Comparison of ENCODE assay signal across 8 mouse cellular contexts in the genomic region with DNA sequence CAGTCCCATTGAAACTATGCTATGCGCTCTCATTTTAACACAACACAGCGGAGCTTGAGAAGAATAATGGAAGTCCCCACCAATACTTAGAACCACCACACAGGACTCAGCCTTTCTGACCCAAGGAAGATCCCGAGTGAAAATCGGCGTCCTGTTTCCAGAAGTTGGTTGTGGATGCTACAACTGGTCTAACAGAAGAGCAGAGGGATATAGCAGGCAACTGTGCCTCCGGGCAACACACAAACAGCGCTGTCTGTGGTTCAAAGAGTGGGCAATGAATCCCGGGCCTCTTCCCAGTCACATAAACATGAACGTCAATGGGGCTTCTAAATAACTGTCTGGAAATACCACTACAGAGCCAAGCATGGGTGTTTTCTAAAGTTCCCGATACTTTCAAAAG. TPM values are rescaled to one million over a fixed set of nuclear protein-coding genes. Genes with fewer than 3 reads are reported as not detected.
DNase-seq lines count a peak whose midpoint lies in the region; ATAC-seq and TF ChIP-seq lines count a peak whose summit lies in the region.

No protein-coding gene starts in this region.

- no peak for TF ChIP-seq CTCF in left cerebral cortex, adult 2 months (IDR thresholded peaks at IDR 0.05)
- TF ChIP-seq CTCF in hindbrain, postnatal 0 days (IDR thresholded peaks at IDR 0.05; ENCODE audit: low read depth) = no peak

- WGBS in embryonic facial prominence, embryonic 10.5 days = 21% methylated on average over 10 of the region's 10 CpGs
- WGBS in hindbrain, postnatal 0 days = 16% methylated on average over 10 of the region's 10 CpGs

- no peaks in the 10 kb centered on the region for H3K36me3 ChIP-seq in embryonic facial prominence, embryonic 10.5 days (replicated peaks)
- no peaks in the 10 kb centered on the region for H3K36me3 ChIP-seq in hindbrain, postnatal 0 days (ENCODE audit: insufficient read depth, low read length)

- H3K27me3 ChIP-seq in embryonic facial prominence, embryonic 10.5 days (replicated peaks; ENCODE audit: low read depth, poor library complexity, severe bottlenecking) = peaks cover 55% of the 10 kb centered on the region
- no peaks in the 10 kb centered on the region for H3K27me3 ChIP-seq in hindbrain, postnatal 0 days (ENCODE audit: insufficient read depth, low read length)

- intact Hi-C loops in left cerebral cortex, adult 2 months (cut with DNase I) = no loop called here
- intact Hi-C loops in left cerebral cortex, postnatal 36 days (cut with DNase I) = no loop called here

- DNase-seq in left cerebral cortex, adult 2 months (ENCODE audit: extremely low spot score in 1 of 2, low spot score in 2 of 2) = no peak
- DNase-seq in left cerebral cortex, postnatal 36 days (ENCODE audit: low spot score in 2 of 2) = no peak
- DNase-seq in embryonic facial prominence, embryonic 10.5 days (ENCODE audit: low spot score) = no peak
- DNase-seq in hindbrain, postnatal 0 days (ENCODE audit: low spot score) = peak; percentile 38
- DNase-seq in adrenal gland, adult 8-10 months = no peak
- DNase-seq in right cerebral cortex, postnatal 4 days = no peak
- no peak for DNase-seq in testis, postnatal 10 days (ENCODE audit: low spot score)

- H3K9me3 ChIP-seq in embryonic facial prominence, embryonic 10.5 days = no peaks in the 10 kb centered on the region
- H3K9me3 ChIP-seq in hindbrain, postnatal 0 days (ENCODE audit: low read length) = no peaks in the 10 kb centered on the region

- H3K4me2 ChIP-seq in hindbrain, postnatal 0 days (ENCODE audit: low read depth, low read length) = peak overlapping the region; percentile 100

- H3K4me1 ChIP-seq in embryonic facial prominence, embryonic 10.5 days = peaks cover 14% of the 10 kb centered on the region
- H3K4me1 ChIP-seq in hindbrain, postnatal 0 days (ENCODE audit: insufficient read depth, low read length) = 0 out of 2 replicates have a peak, but pooled peaks cover 3% of the 10 kb centered on the region

- no peak overlapping the region for H3K27ac ChIP-seq in left cerebral cortex, adult 2 months
- no peak overlapping the region for H3K27ac ChIP-seq in embryonic facial prominence, embryonic 10.5 days (replicated peaks)
- H3K27ac ChIP-seq in hindbrain, postnatal 0 days = no peak overlapping the region

- H3K9ac ChIP-seq in hindbrain, postnatal 0 days (replicated peaks; ENCODE audit: low read length) = peak overlapping the region; percentile 58

- peak; percentile 38; the same call in 1 of the 2 replicates for ATAC-seq in hindbrain, postnatal 0 days
- 0 out of 2 replicates have a peak, but pooled peaks have one; percentile 22 for ATAC-seq in megakaryocyte progenitor cell, adult 5-6 weeks (replicated peaks; ENCODE audit: poor library complexity)

- peak overlapping the region; percentile 57 for H3K4me3 ChIP-seq in left cerebral cortex, adult 2 months
- H3K4me3 ChIP-seq in embryonic facial prominence, embryonic 10.5 days = peak overlapping the region; percentile 69
- peak overlapping the region; percentile 72 for H3K4me3 ChIP-seq in hindbrain, postnatal 0 days (ENCODE audit: low read length)

RNA-seq across cellular contexts. Expression of gene Enpp1, which starts 0.9 kb away (rescaled TPM):
- 1 to 10 TPM; 3.7 to 4.9 TPM for total RNA-seq in left cerebral cortex, adult 2 months (2021)
- total RNA-seq in left cerebral cortex, postnatal 36 days (2021) = 1 to 10 TPM; 3.6 to 4.1 TPM
- polyA plus RNA-seq in embryonic facial prominence, embryonic 10.5 days (2016; fragmentation: Nextera tagmentation; extraction: Ambion mirVana) = 0.62 and 1.0 TPM in 2 replicates
- 2.7 and 4.0 TPM in 2 replicates for total RNA-seq in hindbrain, postnatal 0 days (2014; rRNA removed)
- polyA plus RNA-seq in hindbrain, postnatal 0 days (2015; fragmentation: Nextera tagmentation; extraction: Ambion mirVana) = 3.1 and 4.1 TPM in 2 replicates
- total RNA-seq in megakaryocyte progenitor cell, adult 5-6 weeks (2015) = 3.7 and 5.9 TPM in 2 replicates
- total RNA-seq in megakaryocyte progenitor cell, adult 5-6 weeks (2017) = 1.6 and 3.5 TPM in 2 replicates
- 1 to 10 TPM; 2.8 to 4.7 (median 3.9) TPM for total RNA-seq in adrenal gland, adult 8-10 months (2022)
